Mouse (Mus musculus) adrenal gland, adult 2 months (tissue): ENCODE measurements around the gene Inpp5e. TPM values are rescaled to one million over a fixed set of nuclear protein-coding genes. Genes with fewer than 3 reads are reported as not detected.
A peak's percentile ranks its signal among the peaks of the same experiment; 100 is the strongest.

Experiments
- DNase-seq: peaks from one replicate; pipeline ENCODE4 v3.0.0; 2021
- long read RNA-seq: library from polyadenylated mRNA; stranded (forward); transcript quantifications from one replicate; pipeline ENCODE4 v2.0.0, GENCODE M21; 2021
- polyA plus RNA-seq: library from polyadenylated mRNA; depleted of rRNA; stranded (reverse); fragments of >200 nt; gene quantifications from 2 replicates; pipeline ENCODE4 v1.2.3, GENCODE M21; 2012; rRNA removed
- total RNA-seq, 2 experiments: library from RNA; stranded (reverse); gene quantifications; 2 replicates each; pipeline ENCODE4 v1.2.3; 2021

Inpp5e gene
- total RNA-seq = 10 to 100 TPM; 17.2 to 18.0 TPM
- polyA plus RNA-seq = 35.2 and 36.2 TPM in 2 replicates
- long read RNA-seq, full-length matches to known transcripts = 12 of 21 reads
- long read RNA-seq, partial matches to known transcripts = 3 of 21 reads
- long read RNA-seq, other reads (novel, unspliced or antisense) = 6 of 21 reads

- peak; percentile 99 for DNase-seq
These were observed at the start of gene Inpp5e for GRCm38 (mm10) chr2:26408515-26409356. Gene Inpp5e (minus strand): TSS chr2:26409203.

GRCm38 (mm10) chr2:26458402-26459124 lies 49.6 kb upstream of the Inpp5e start:
- no peak for DNase-seq

- peak; percentile 70 for DNase-seq
These were observed 40.4 kb upstream of the Inpp5e start for GRCm38 (mm10) chr2:26449121-26450060.

- no peak for DNase-seq
These were observed 38.4 kb upstream of the Inpp5e start for GRCm38 (mm10) chr2:26447451-26447850.

- peak; percentile 18 for DNase-seq
These were observed 37.7 kb upstream of the Inpp5e start for GRCm38 (mm10) chr2:26446671-26447070.

GRCm38 (mm10) chr2:26445666-26446445 lies 36.9 kb upstream of the Inpp5e start:
- peak; percentile 97 for DNase-seq

- peak; percentile 100 for DNase-seq
These were observed 36.1 kb upstream of the Inpp5e start, which contains the start of gene Sec16a for GRCm38 (mm10) chr2:26444946-26445665. Gene Sec16a (minus strand): TSS chr2:26445216.

GRCm38 (mm10) chr2:26444368-26444767 lies 35.4 kb upstream of the Inpp5e start:
- DNase-seq = peak; percentile 54

GRCm38 (mm10) chr2:26443876-26444275 lies 34.9 kb upstream of the Inpp5e start:
- no peak for DNase-seq

GRCm38 (mm10) chr2:26442843-26443242 lies 33.8 kb upstream of the Inpp5e start:
- DNase-seq = no peak

- no peak for DNase-seq
These were observed 32.7 kb upstream of the Inpp5e start for GRCm38 (mm10) chr2:26441688-26442087.

GRCm38 (mm10) chr2:26441261-26441660 lies 32.3 kb upstream of the Inpp5e start:
- DNase-seq = no peak

- no peak for DNase-seq
These were observed 30.7 kb upstream of the Inpp5e start for GRCm38 (mm10) chr2:26439671-26440070.

- no peak for DNase-seq
These were observed 29.4 kb upstream of the Inpp5e start for GRCm38 (mm10) chr2:26438373-26438772.

GRCm38 (mm10) chr2:26437221-26437620 lies 28.2 kb upstream of the Inpp5e start:
- no peak for DNase-seq

- no peak for DNase-seq
These were observed 26.0 kb upstream of the Inpp5e start for GRCm38 (mm10) chr2:26434791-26435572.

GRCm38 (mm10) chr2:26429851-26430250 lies 20.8 kb upstream of the Inpp5e start:
- no peak for DNase-seq

GRCm38 (mm10) chr2:26424541-26424940 lies 15.5 kb upstream of the Inpp5e start:
- DNase-seq = no peak

- no peak for DNase-seq
These were observed 14.1 kb upstream of the Inpp5e start for GRCm38 (mm10) chr2:26423086-26423485.
